Mouse (Mus musculus) left cerebral cortex, adult 8-10 months (tissue): ENCODE results near the gene Selenoi. TPM values are rescaled to one million over a fixed set of nuclear protein-coding genes. Genes with fewer than 3 reads are reported as not detected.

ENCODE experiments used
- total RNA-seq, 4 experiments: library from RNA; stranded (reverse); gene quantifications; 2 replicates each; pipeline ENCODE4 v1.2.4; 2022

Gene Selenoi
- total RNA-seq, 4 experiments from 2014 or later: 37.8 to 62.2 (median 48.9) TPM

Other genes with a start within 250 kb of the Selenoi start
- gene Il6, start 219.5 kb upstream of the Selenoi start, total RNA-seq: not detected
- 1 to 10 TPM; 2.1 to 4.6 (median 2.9) TPM for gene Tyms, start 159.0 kb upstream of the Selenoi start, total RNA-seq
- 10 to 100 TPM; 12.2 to 14.9 (median 12.7) TPM for gene Garem2, start 127.4 kb upstream of the Selenoi start, total RNA-seq
- 1 to 10 TPM; 1.1 to 2.1 (median 1.4) TPM for gene 3110082J24Rik, start 126.5 kb upstream of the Selenoi start, total RNA-seq
- 10 to 100 TPM; 65.3 to 74.6 (median 68.4) TPM for gene Hadha, start 77.4 kb upstream of the Selenoi start, total RNA-seq
- gene Hadhb, start 77.3 kb upstream of the Selenoi start, total RNA-seq: 100 to 1,000 TPM in 1 of 4 experiments, 10 to 100 TPM in 3; 88.5 to 103 (median 92.6) TPM
- gene Adgrf3, start 26.9 kb upstream of the Selenoi start, total RNA-seq: not detected
- gene Drc1, start 48.8 kb downstream of the Selenoi start, total RNA-seq: 10 to 100 TPM; 11.7 to 13.3 (median 12.7) TPM
- gene Otof, start 229.4 kb downstream of the Selenoi start, total RNA-seq: 10 to 100 TPM; 16.0 to 20.1 (median 18.2) TPM
- gene 1700001C02Rik, start 233.5 kb downstream of the Selenoi start, total RNA-seq: under 1 TPM in 3 of 4 experiments, not detected in 1; 0.57 to 0.91 (median 0.63) TPM